Mouse (Mus musculus): ENCODE measurements around the gene Ccser2. TPM values are rescaled to one million over a fixed set of nuclear protein-coding genes. Genes with fewer than 3 reads are reported as not detected.

The Ccser2 gene
- polyA plus RNA-seq, 1 experiment from 2014 or later: 51.2 TPM

GRCm38 (mm10) chr14:36971211-36971610 lies 2.6 kb upstream of the Ccser2 start:
- H3K27me3 ChIP-seq (replicated peaks): no peaks in the 10 kb centered on the region
- H3K36me3 ChIP-seq: no peaks in the 10 kb centered on the region
- H3K9me3 ChIP-seq: no peaks in the 10 kb centered on the region
- H3K4me2 ChIP-seq: no peak overlapping the region
- no peak overlapping the region for H3K4me3 ChIP-seq
- no peak for ATAC-seq (ENCODE audit: extremely low read depth, insufficient number of reproducible peaks, low FRiP score, low TSS enrichment)
- 77% methylated on average over 4 of the region's 4 CpGs for WGBS
- H3K4me1 ChIP-seq: peaks cover 8% of the 10 kb centered on the region
- H3K27ac ChIP-seq (replicated peaks): no peak overlapping the region
- H3K9ac ChIP-seq: no peak overlapping the region

- 83% methylated on average over 3 of the region's 3 CpGs for WGBS
- Histone ChIP-seq H3K9ac (no peak overlapping the region), H3K4me2 (no peak overlapping the region), H3K27me3 (replicated peaks) (no peaks in the 10 kb centered on the region), H3K4me1 (peaks cover 8% of the 10 kb centered on the region), H3K9me3 (no peaks in the 10 kb centered on the region), H3K4me3 (no peak overlapping the region), H3K36me3 (no peaks in the 10 kb centered on the region), H3K27ac (replicated peaks) (no peak overlapping the region)
- ATAC-seq (ENCODE audit: extremely low read depth, insufficient number of reproducible peaks, low FRiP score, low TSS enrichment): no peak
Measured at GRCm38 (mm10) chr14:36969861-36970420, 1.4 kb upstream of the Ccser2 start.

GRCm38 (mm10) chr14:36968076-36968627 lies 425 bp downstream of the Ccser2 start:
- peak overlapping the region; percentile 95 for H3K9ac ChIP-seq
- peak overlapping the region; percentile 91 for H3K4me3 ChIP-seq
- 2% methylated on average over 43 of the region's 49 CpGs for WGBS
- peak overlapping the region; percentile 88 for H3K27ac ChIP-seq (replicated peaks)
- H3K4me2 ChIP-seq: peak overlapping the region; percentile 73
- no peaks in the 10 kb centered on the region for H3K36me3 ChIP-seq
- no peaks in the 10 kb centered on the region for H3K27me3 ChIP-seq (replicated peaks)
- peaks cover 8% of the 10 kb centered on the region for H3K4me1 ChIP-seq
- H3K9me3 ChIP-seq: no peaks in the 10 kb centered on the region
- peak; percentile 68; the same call in 1 of the 2 replicates for ATAC-seq (ENCODE audit: extremely low read depth, insufficient number of reproducible peaks, low FRiP score, low TSS enrichment)

- peaks cover 8% of the 10 kb centered on the region for H3K4me1 ChIP-seq
- H3K27me3 ChIP-seq (replicated peaks): no peaks in the 10 kb centered on the region
- no peak overlapping the region for H3K9ac ChIP-seq
- H3K27ac ChIP-seq (replicated peaks): no peak overlapping the region
- WGBS: 44% methylated on average over 3 of the region's 3 CpGs
- H3K4me2 ChIP-seq: no peak overlapping the region
- no peak overlapping the region for H3K4me3 ChIP-seq
- no peaks in the 10 kb centered on the region for H3K36me3 ChIP-seq
- H3K9me3 ChIP-seq: no peaks in the 10 kb centered on the region
- ATAC-seq (ENCODE audit: extremely low read depth, insufficient number of reproducible peaks, low FRiP score, low TSS enrichment): no peak
Measured at GRCm38 (mm10) chr14:36965421-36965820, 3.2 kb downstream of the Ccser2 start.

GRCm38 (mm10) chr14:36962477-36962876 lies 6.1 kb downstream of the Ccser2 start:
- peaks cover under 1% of the 10 kb centered on the region for H3K4me1 ChIP-seq
- 69% methylated on average over 2 of the region's 2 CpGs for WGBS
- H3K9me3 ChIP-seq: no peaks in the 10 kb centered on the region
- no peak for ATAC-seq (ENCODE audit: extremely low read depth, insufficient number of reproducible peaks, low FRiP score, low TSS enrichment)
- H3K9ac ChIP-seq: no peak overlapping the region
- H3K4me3 ChIP-seq: no peak overlapping the region
- H3K27ac ChIP-seq (replicated peaks): no peak overlapping the region
- H3K27me3 ChIP-seq (replicated peaks): no peaks in the 10 kb centered on the region
- H3K36me3 ChIP-seq: no peaks in the 10 kb centered on the region
- no peak overlapping the region for H3K4me2 ChIP-seq

GRCm38 (mm10) chr14:36957719-36958118 lies 10.9 kb downstream of the Ccser2 start:
- WGBS: 90% methylated on average over 6 of the region's 6 CpGs
- H3K27ac ChIP-seq (replicated peaks): no peak overlapping the region
- no peak for ATAC-seq (ENCODE audit: extremely low read depth, insufficient number of reproducible peaks, low FRiP score, low TSS enrichment)
- no peaks in the 10 kb centered on the region for H3K36me3 ChIP-seq
- H3K9ac ChIP-seq: no peak overlapping the region
- no peak overlapping the region for H3K4me3 ChIP-seq
- H3K4me1 ChIP-seq: peaks cover 9% of the 10 kb centered on the region
- H3K9me3 ChIP-seq: no peaks in the 10 kb centered on the region
- H3K27me3 ChIP-seq (replicated peaks): no peaks in the 10 kb centered on the region
- H3K4me2 ChIP-seq: no peak overlapping the region

GRCm38 (mm10) chr14:36957261-36957660 lies 11.3 kb downstream of the Ccser2 start:
- ATAC-seq (ENCODE audit: extremely low read depth, insufficient number of reproducible peaks, low FRiP score, low TSS enrichment): no peak
- Histone ChIP-seq H3K9me3 (no peaks in the 10 kb centered on the region), H3K4me1 (peaks cover 13% of the 10 kb centered on the region), H3K9ac (no peak overlapping the region), H3K4me2 (no peak overlapping the region), H3K27me3 (replicated peaks) (no peaks in the 10 kb centered on the region), H3K27ac (replicated peaks) (no peak overlapping the region), H3K36me3 (no peaks in the 10 kb centered on the region), H3K4me3 (no peak overlapping the region)
- 64% methylated on average over 6 of the region's 6 CpGs for WGBS

GRCm38 (mm10) chr14:36956717-36957116 lies 11.9 kb downstream of the Ccser2 start:
- Histone ChIP-seq H3K4me2 (no peak overlapping the region), H3K27ac (replicated peaks) (no peak overlapping the region), H3K9ac (no peak overlapping the region), H3K4me3 (no peak overlapping the region), H3K9me3 (no peaks in the 10 kb centered on the region), H3K4me1 (peaks cover 13% of the 10 kb centered on the region), H3K36me3 (no peaks in the 10 kb centered on the region), H3K27me3 (replicated peaks) (no peaks in the 10 kb centered on the region)
- WGBS: 58% methylated on average over 5 of the region's 5 CpGs
- no peak for ATAC-seq (ENCODE audit: extremely low read depth, insufficient number of reproducible peaks, low FRiP score, low TSS enrichment)

- H3K4me1 ChIP-seq: peaks cover 13% of the 10 kb centered on the region
- no peak overlapping the region for H3K4me2 ChIP-seq
- H3K27ac ChIP-seq (replicated peaks): no peak overlapping the region
- ATAC-seq (ENCODE audit: extremely low read depth, insufficient number of reproducible peaks, low FRiP score, low TSS enrichment): no peak
- 74% methylated on average over 10 of the region's 10 CpGs for WGBS
- no peaks in the 10 kb centered on the region for H3K27me3 ChIP-seq (replicated peaks)
- H3K36me3 ChIP-seq: no peaks in the 10 kb centered on the region
- no peaks in the 10 kb centered on the region for H3K9me3 ChIP-seq
- H3K4me3 ChIP-seq: no peak overlapping the region
- H3K9ac ChIP-seq: no peak overlapping the region
Measured at GRCm38 (mm10) chr14:36952687-36953426, 15.7 kb downstream of the Ccser2 start.

GRCm38 (mm10) chr14:36952142-36952541 lies 16.4 kb downstream of the Ccser2 start:
- H3K36me3 ChIP-seq: no peaks in the 10 kb centered on the region
- H3K4me3 ChIP-seq: no peak overlapping the region
- no peak overlapping the region for H3K4me2 ChIP-seq
- 35% methylated on average over 2 of the region's 2 CpGs for WGBS
- no peak for ATAC-seq (ENCODE audit: extremely low read depth, insufficient number of reproducible peaks, low FRiP score, low TSS enrichment)
- H3K27ac ChIP-seq (replicated peaks): no peak overlapping the region
- H3K9ac ChIP-seq: no peak overlapping the region
- no peaks in the 10 kb centered on the region for H3K27me3 ChIP-seq (replicated peaks)
- H3K4me1 ChIP-seq: peaks cover 13% of the 10 kb centered on the region
- no peaks in the 10 kb centered on the region for H3K9me3 ChIP-seq

- ATAC-seq (ENCODE audit: extremely low read depth, insufficient number of reproducible peaks, low FRiP score, low TSS enrichment): no peak
- H3K9me3 ChIP-seq: no peaks in the 10 kb centered on the region
- no peaks in the 10 kb centered on the region for H3K27me3 ChIP-seq (replicated peaks)
- no peak overlapping the region for H3K4me3 ChIP-seq
- H3K4me2 ChIP-seq: no peak overlapping the region
- H3K36me3 ChIP-seq: peaks cover 29% of the 10 kb centered on the region
- peaks cover 12% of the 10 kb centered on the region for H3K4me1 ChIP-seq
- no peak overlapping the region for H3K27ac ChIP-seq (replicated peaks)
- WGBS: 49% methylated on average over 5 of the region's 5 CpGs
- H3K9ac ChIP-seq: 0 out of 2 replicates have a peak overlapping the region, but pooled peaks have one; percentile 10
Measured at GRCm38 (mm10) chr14:36942716-36943115, 25.9 kb downstream of the Ccser2 start.
